Mouse (Mus musculus): ENCODE measurements around the gene Drap1.

Drap1 gene

DNA sequence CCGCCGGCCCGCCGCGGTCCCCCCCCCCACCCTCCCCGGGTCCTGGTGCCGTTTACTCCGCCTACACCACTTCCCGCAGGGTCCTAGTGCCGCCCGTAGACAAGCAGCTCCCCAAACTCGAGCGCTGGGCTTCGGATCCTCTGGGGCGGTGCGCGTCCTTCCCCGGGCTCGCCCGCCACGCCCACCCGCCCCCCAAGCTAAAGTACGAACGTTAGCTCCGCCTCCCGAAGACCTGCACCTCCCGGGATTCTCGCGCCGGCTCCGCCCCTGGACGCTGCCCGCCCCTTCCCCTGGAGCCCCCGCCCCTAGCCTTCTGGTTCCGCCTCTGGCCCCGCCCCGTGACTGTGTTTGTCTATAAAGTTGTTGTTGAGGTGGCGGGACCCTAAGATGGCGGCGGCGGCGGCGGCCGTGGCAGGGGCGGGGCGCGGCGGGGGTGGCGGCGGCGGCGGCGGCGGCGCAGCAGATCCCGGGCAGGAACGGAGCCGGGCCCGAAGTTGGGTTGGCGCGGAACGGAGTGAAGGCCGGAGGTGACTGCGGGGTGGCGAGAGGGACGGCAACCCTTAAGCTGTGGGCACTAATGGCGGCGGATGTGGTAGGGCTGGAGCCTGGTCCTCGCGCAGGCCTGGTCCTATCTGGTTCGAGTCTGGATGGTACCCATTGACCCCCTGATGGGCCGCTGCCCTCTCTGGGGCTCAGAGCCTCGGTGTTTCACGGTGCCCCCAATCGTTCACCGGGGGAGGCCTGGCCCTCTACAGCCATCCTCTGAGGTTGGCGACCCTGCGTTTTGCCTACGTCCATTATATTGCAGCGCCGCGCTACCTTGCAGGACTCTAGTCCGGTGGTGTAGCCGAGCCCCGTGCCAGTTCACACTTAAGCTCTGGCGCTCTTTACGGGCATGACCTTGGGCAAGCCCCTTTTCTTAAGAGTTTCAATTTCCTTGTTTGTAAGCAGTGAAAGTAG is at the start of gene Drap1, which contains the start of gene AI837181:
Gene Drap1, minus strand, starts transcription at position 198 of the 960 bp plus-strand sequence.
Gene AI837181, plus strand, starts transcription at position 363 of the 960 bp plus-strand sequence.
- DNase-seq, result peak; percentile 90

GRCm38 (mm10) chr19:5473720-5474119 is 48.9 kb upstream of the Drap1 start, which contains the start of gene Efemp2:
Gene Efemp2, plus strand, starts transcription at chr19:5473954.
- DNase-seq, result no peak

DNA sequence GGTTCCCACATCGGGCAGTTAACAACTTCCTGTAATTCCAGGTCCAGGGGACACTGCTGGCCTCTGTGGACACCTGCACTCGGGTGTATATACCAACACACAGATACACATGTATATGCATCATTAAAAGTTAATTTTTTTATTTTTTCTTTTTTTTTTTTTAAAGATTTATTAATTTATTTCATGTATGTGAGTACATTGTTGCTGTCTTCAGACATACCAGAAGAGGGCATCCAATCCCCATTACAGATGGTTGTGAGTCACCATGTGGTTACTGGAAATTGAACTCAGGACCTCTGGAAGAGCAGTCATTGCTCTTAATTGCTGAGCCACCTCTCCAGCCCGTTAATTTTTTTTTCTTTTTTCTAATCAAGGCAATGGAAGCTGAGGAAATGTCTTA is 48.1 kb upstream of the Drap1 start:
- no peak for DNase-seq

GRCm38 (mm10) chr19:5471846-5472245 is 47.1 kb upstream of the Drap1 start:
- no peak for DNase-seq

DNA sequence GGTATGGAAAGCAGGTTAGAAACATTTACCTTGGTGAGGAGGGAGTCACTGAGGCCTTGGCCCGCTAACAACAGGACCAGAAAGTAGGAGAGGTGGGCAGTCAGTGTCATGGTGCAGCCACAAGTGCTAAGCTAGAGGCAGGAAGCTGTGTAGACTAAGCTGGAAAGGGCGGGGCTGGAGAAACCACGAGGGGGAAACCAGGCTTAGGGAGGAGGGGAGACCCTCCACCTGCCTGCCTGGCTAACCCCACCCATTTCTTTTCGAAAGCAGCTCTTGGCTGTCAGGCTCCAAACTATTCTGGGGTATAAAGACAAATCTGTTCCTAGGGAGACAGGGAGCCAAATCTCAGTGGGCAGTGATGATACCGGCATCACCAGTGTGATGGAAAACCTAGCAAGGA is 43.6 kb upstream of the Drap1 start, which contains the start of gene Ctsw:
Gene Ctsw, minus strand, starts transcription at position 134 of the 400 bp plus-strand sequence.
- no peak for DNase-seq

GRCm38 (mm10) chr19:5466916-5467500 is 42.2 kb upstream of the Drap1 start:
- DNase-seq, result no peak

DNA sequence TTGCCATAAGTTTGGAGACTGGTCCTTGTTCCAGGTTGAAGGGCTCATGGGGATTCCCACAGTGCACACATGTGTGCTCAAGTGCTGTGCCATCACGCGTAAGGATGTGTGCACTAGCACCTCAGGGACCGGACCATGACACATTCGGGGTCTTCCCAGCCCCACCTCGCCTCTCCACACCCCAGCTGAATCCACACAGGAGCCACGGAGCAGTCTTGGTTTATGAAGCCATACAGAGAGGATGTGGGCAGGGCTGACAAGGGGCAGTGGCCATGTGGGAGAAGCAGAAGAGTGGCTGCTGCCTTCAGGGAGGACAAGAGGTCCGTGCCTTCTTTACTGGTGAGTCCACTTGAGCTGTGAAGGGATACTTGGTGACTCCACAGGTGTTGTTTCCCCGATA is 40.3 kb upstream of the Drap1 start:
- no peak for DNase-seq

DNA sequence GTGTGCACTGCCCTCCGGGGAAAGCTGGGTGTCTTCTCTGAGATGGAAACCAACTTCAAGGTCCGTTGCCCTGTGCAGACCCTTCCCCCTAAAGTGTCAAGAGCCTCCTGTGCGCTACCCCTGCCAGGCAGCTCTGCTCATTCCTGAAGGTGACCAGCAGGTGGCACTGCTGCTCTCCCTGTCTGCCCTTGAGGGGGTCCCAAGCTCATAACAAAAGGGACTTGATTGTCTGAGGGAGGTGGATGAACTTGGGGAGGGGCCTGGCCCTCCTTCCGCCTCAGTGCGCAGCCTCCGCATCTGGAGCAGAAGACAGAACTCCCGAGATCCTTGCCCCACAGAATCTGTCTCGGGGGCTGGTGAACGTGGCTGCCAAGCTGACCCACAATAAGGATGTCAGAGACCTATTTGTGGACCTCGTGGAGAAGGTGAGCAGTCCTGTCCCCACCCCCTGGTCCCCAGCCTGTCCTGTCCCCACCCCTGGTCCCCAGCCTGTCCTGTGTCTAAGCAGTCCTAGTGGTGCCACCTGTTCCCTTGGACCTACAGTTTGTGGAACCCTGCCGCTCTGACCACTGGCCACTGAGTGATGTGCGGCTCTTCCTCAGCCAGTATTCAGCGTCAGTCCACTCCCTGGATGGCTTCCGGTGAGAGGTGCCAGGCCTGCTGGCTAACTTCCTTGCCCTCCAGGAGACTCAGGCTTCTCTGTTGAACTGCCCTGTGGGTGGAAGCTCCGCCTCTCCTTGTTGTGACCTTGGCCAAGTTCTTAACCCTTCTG is 39.2 kb upstream of the Drap1 start:
- DNase-seq, result peak; percentile 70

GRCm38 (mm10) chr19:5463212-5463611 is 38.4 kb upstream of the Drap1 start:
- DNase-seq, result no peak

DNA sequence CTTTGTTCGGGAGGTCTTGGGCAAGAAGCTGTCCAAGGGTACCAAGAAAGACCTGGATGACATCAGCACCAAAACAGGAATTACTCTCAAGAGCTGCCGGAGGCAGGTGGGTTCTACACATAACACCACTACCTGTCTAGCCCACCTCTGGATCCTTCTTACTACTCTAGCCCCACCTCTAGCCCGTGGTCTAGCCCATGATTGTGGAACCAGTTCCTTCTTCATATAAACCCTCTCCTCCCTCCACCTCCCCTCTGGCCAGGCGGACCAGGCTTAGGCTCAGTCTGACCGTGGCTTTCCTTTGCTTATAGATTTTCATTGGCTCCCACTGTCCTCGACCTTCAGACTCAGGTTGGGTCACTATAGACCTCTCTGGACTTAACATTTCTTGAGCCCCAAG is 36.6 kb upstream of the Drap1 start:
- DNase-seq, result no peak

DNA sequence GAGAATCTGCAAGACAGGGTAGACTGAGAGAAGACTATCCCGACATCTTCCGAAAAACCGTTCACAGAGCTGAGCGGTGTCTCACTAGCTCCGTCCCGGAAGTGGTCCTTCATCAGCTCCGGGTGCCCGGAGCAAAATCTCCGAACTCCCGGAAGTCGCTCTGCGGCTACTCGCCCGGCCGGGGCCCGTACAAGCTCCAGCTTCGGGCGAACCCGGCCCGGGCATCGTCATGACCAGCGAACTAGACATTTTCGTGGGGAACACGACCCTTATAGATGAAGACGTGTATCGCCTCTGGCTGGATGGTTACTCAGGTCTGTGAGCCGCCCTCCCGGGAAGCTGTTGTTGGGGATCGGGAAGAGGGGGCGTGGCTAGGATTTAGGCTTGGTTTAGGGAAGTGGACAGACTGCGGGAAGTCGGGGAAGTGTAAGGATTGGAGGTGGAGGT is 35.7 kb upstream of the Drap1 start, which contains the start of gene Fibp:
Gene Fibp, plus strand, starts transcription at position 151 of the 447 bp plus-strand sequence.
- peak; percentile 83 for DNase-seq

DNA sequence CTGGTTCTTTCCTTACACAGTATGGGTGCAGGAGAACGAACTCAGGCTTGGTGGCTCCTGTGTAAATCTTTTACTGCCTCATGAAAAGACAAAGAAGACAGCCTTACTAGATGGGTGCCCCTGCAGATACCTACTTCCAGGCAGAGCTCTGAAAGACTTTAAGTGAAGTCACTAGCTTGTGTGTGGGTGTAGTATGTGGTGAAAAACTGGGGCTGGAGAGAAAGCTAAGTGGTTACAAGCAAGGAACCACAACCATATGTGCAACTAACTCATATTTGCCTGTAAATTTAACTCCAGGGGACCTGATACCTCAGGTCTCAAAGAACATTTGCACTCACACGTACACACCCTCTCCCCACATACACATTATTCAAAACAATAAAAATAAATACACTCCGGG is 35.1 kb upstream of the Drap1 start:
- no peak for DNase-seq

DNA sequence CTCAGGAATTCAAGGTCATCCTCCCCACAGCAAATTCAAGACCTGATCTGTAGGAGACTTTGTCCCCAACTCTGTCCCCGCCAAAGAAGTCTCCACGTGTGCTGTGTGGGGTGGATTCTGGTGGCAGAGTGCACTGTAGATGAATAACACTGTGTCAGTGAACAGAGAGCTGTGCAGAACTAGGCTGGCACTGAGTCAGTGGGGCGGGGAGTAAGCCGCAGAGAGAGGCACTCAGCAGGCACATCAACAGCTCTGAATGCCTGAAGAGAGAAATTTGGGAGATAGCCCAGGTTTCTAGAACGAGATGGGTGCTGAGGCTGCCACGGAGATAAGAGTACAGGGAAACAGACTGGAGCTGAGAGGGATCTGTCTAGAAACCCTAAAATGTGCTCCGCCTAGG is 34.2 kb upstream of the Drap1 start:
- DNase-seq, result no peak

GRCm38 (mm10) chr19:5457746-5458442 is 33.1 kb upstream of the Drap1 start, which contains the start of gene Ccdc85b:
Gene Ccdc85b, minus strand, starts transcription at chr19:5457894.
- no peak for DNase-seq

GRCm38 (mm10) chr19:5456922-5457745 is 32.4 kb upstream of the Drap1 start:
- DNase-seq, result peak; percentile 96

DNA sequence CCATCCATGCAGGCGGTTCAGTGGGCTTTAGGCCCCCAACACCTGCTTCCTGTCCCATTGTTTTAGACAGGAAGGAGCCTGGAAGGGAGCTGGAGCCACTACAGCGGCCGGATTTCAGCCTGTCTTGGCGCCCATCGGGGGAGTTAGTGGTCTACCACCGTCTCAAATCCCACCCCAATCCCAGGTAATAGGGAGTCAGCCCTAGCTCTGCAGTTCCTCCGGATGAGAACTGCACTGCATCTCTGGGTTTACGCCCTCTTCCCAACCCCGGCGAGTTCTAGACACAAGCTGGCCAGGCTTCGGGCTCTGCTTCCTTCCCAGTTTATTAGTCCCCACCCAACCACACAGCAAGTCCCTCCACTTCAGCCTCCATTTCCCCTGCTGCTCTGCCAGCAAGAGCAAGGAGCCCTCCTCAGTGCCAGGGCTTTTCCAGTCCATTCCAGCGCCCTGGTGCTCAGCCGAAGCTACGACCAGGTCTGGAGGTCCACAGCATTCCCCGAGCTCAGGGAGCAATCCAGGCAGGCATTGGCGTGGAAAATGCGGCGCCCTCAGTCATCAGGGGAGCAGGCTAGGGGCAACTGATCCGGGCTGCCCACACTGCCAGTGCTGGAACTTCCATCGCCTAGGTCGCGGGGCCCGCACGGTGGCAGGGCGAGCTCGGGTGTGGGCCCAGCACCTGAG is 31.6 kb upstream of the Drap1 start:
- no peak for DNase-seq

- DNase-seq, result no peak
These were observed 30.8 kb upstream of the Drap1 start for GRCm38 (mm10) chr19:5455568-5455967.

DNA sequence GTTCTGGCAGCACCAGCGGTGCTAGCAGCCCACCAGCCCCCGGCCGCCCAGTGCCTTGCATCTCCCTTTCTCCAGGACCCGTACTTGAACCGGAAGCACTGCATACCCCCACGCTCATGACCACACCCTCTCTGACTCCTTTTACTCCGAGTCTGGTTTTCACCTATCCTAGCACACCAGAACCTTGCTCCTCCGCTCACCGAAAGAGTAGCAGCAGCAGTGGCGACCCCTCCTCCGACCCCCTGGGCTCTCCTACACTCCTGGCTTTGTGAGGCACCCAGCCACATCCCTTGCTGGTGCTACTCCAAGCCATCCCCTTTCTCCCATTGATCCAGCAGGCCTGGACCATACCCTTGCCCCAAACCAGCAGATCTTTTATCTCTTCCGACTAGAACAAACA is 30.3 kb upstream of the Drap1 start:
- DNase-seq, result no peak

DNA sequence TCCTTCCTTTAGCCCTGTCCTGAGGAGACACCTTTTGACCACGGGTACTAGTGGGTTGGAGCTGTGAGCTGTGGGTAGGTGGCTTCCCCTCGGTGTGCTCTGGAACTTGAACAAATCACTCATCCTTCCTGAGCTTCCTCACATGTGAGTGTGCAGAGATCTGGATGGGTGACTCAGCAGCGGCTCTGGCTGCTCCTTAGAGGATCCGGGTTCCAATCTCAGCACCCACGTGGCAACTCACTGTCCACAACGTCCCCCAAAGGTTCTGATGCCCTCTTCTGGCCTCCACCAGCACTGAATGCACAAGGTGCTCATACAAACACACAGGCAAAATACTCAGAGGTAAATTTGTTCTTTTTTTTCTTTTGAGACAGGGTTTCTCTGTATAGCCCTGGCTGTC is 27.0 kb upstream of the Drap1 start:
- DNase-seq, result no peak

DNA sequence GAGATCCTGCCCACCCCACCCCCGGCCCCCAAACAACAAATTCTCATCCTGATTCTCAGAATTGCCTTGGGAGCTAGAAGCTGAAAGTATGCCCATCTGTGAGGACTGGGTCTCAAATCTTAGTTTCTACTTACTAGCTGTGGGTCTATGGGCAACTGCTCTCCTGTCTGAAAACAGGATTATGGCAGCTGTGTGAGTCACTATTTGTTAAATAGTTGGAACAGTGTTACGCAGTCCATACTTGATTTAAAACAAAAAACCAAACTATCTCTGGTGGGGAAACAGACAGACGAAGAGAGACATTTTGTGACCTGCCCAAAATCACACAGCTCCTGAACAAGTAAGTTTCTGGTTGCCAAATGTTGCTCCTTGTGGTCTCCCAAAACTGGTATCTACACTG is 24.9 kb upstream of the Drap1 start:
- no peak for DNase-seq

Data from cerebellum, adult 11 months (tissue).